Mouse (Mus musculus) neural tube, embryonic 14.5 days (tissue): ENCODE data around the gene Cps1. TPM values are rescaled to one million over a fixed set of nuclear protein-coding genes. Genes with fewer than 3 reads are reported as not detected.

Source experiments
- ATAC-seq: fragments of 200-750 bp; cut with Nextera tagmentation; 2 replicates; pipeline ENCODE4 v1.8.0; 2017; ENCODE audit warnings: low read depth, mild to moderate bottlenecking, moderate TSS enrichment, moderate library complexity
- H3K27ac ChIP-seq: fragments of 300-500 bp; sonication (generic); 2 replicates; pipeline ENCODE4 v1.5.1; 2014; ENCODE audit warnings: low read depth, mild to moderate bottlenecking, control low read depth, low read length, moderate library complexity, mixed read lengths
- H3K27me3 ChIP-seq: fragments of 300-500 bp; sonication (generic); 2 replicates; pipeline ENCODE4 v1.6.1; 2014; ENCODE audit warnings: low read length; ENCODE audit not compliant: control insufficient read depth, insufficient read depth
- H3K36me3 ChIP-seq: fragments of 300-500 bp; sonication (generic); 2 replicates; pipeline ENCODE4 v1.6.1; 2014; ENCODE audit warnings: low read length, mixed read lengths; ENCODE audit not compliant: control insufficient read depth, insufficient read depth
- H3K4me1 ChIP-seq: fragments of 300-500 bp; sonication (generic); 2 replicates; pipeline ENCODE4 v1.6.1; 2014; ENCODE audit warnings: low read length; ENCODE audit not compliant: control insufficient read depth, insufficient read depth
- H3K4me2 ChIP-seq: fragments of 300-500 bp; sonication (generic); 2 replicates; pipeline ENCODE4 v1.6.1; 2014; ENCODE audit warnings: mild to moderate bottlenecking, low read depth, low read length, control low read depth
- H3K4me3 ChIP-seq: fragments of 300-500 bp; sonication (generic); 2 replicates; pipeline ENCODE4 v1.5.1; 2014; ENCODE audit warnings: low read depth, low read length, control low read depth, mixed read lengths
- H3K9ac ChIP-seq: fragments of 300-500 bp; sonication (generic); replicated peaks from 2 replicates; pipeline ENCODE4 v1.6.1; 2014; ENCODE audit warnings: low read depth, mild to moderate bottlenecking, control low read depth, low read length, mixed read lengths
- H3K9me3 ChIP-seq: fragments of 300-500 bp; sonication (generic); 2 replicates; pipeline ENCODE4 v1.6.1; 2016; ENCODE audit warnings: low read length; ENCODE audit not compliant: control insufficient read depth
- WGBS: fragments of 180-500 bp; shearing (Covaris S2); extraction: QIAGEN DNeasy Blood & Tissue Kit; methylation state at CpG from one replicate; pipeline ENCODE4 v1.1.7; 2014; 5-methylcytosine and 5-hydroxymethylcytosine counted together
- polyA plus RNA-seq: library from polyadenylated mRNA; unstranded; fragments of >200 nt; fragmentation: Nextera tagmentation; extraction: Ambion mirVana; gene quantifications from 2 replicates; pipeline ENCODE4 v1.2.1, GENCODE M21; 2014

The Cps1 gene
- polyA plus RNA-seq, 1 experiment from 2014 or later = 0.44 TPM

- Histone ChIP-seq H3K27ac (no peak overlapping the region), H3K9ac (no peak overlapping the region), H3K9me3 (no peaks in the 10 kb centered on the region), H3K4me2 (no peak overlapping the region), H3K27me3 (no peaks in the 10 kb centered on the region), H3K36me3 (no peaks in the 10 kb centered on the region), H3K4me3 (no peak overlapping the region), H3K4me1 (no peaks in the 10 kb centered on the region)
- no peak for ATAC-seq
Observed at GRCm38 (mm10) chr1:67268450-67268849, 145.6 kb downstream of the Cps1 start.

DNA sequence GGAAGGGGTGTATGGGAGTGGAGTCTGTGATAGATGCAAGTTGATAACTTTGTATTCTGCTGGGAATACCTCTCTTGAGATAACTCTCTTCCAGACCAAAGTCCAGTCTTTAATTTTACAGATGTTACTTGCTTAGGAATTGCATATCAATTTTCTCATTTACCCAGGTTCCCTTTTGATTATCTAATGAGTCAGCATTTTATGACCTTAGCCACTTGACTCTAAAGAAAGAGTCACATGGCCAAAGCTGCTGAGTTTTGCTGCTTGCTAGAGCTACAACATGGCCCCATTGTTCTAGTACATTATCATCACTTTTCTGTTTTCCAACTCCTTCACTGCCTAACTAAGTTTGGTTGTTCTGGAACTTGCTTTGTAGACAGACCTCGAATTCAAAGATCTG is 153.4 kb downstream of the Cps1 start:
- no peaks in the 10 kb centered on the region for H3K27me3 ChIP-seq
- no peak overlapping the region for H3K27ac ChIP-seq
- WGBS = 88% methylated on average over 1 of the region's 1 CpGs
- no peak overlapping the region for H3K9ac ChIP-seq
- no peak for ATAC-seq
- no peaks in the 10 kb centered on the region for H3K9me3 ChIP-seq
- no peak overlapping the region for H3K4me2 ChIP-seq
- no peak overlapping the region for H3K4me3 ChIP-seq
- H3K4me1 ChIP-seq = no peaks in the 10 kb centered on the region
- H3K36me3 ChIP-seq = no peaks in the 10 kb centered on the region

Other genes with a start within 250 kb of the Cps1 start
- gene Myl1, start 177.6 kb upstream of the Cps1 start, polyA plus RNA-seq = 3.6 and 7.3 TPM in 2 replicates
- gene Lancl1, start 84.2 kb upstream of the Cps1 start, polyA plus RNA-seq = 194 and 225 TPM in 2 replicates